Mouse (Mus musculus): ENCODE data around the gene Spem2. TPM values are rescaled to one million over a fixed set of nuclear protein-coding genes. Genes with fewer than 3 reads are reported as not detected.

Gene Spem2
- polyA plus RNA-seq, 1 experiment from 2014 or later = not detected

Other genes with a start within 250 kb of the Spem2 start
- 45.0 and 50.7 TPM in 2 replicates for gene Wrap53, start 238.2 kb downstream of the Spem2 start, polyA plus RNA-seq (2016; fragmentation: Nextera tagmentation; extraction: Ambion mirVana)
- gene Trp53, start 238.1 kb downstream of the Spem2 start, polyA plus RNA-seq (2016; fragmentation: Nextera tagmentation; extraction: Ambion mirVana) = 148 and 166 TPM in 2 replicates
- gene Atp1b2, start 212.5 kb downstream of the Spem2 start, polyA plus RNA-seq (2016; fragmentation: Nextera tagmentation; extraction: Ambion mirVana) = 6.0 and 8.6 TPM in 2 replicates
- gene Shbg, start 200.6 kb downstream of the Spem2 start, polyA plus RNA-seq (2016; fragmentation: Nextera tagmentation; extraction: Ambion mirVana) = not detected in 2 replicates
- gene Sat2, start 196.4 kb downstream of the Spem2 start, polyA plus RNA-seq (2016; fragmentation: Nextera tagmentation; extraction: Ambion mirVana) = 16.1 and 20.6 TPM in 2 replicates
- 36.2 and 39.1 TPM in 2 replicates for gene Fxr2, start 185.5 kb downstream of the Spem2 start, polyA plus RNA-seq (2016; fragmentation: Nextera tagmentation; extraction: Ambion mirVana)
- 0.16 TPM in 1 of 2 replicates, not detected in the other for gene Sox15, start 163.2 kb downstream of the Spem2 start, polyA plus RNA-seq (2016; fragmentation: Nextera tagmentation; extraction: Ambion mirVana)
- gene Mpdu1, start 155.8 kb downstream of the Spem2 start, polyA plus RNA-seq (2016; fragmentation: Nextera tagmentation; extraction: Ambion mirVana) = 85.1 and 86.2 TPM in 2 replicates
- gene Cd68, start 152.3 kb downstream of the Spem2 start, polyA plus RNA-seq (2016; fragmentation: Nextera tagmentation; extraction: Ambion mirVana) = 7.0 and 7.4 TPM in 2 replicates
- 710 and 716 TPM in 2 replicates for gene Eif4a1, start 146.0 kb downstream of the Spem2 start, polyA plus RNA-seq (2016; fragmentation: Nextera tagmentation; extraction: Ambion mirVana)
- 112 and 114 TPM in 2 replicates for gene Senp3, start 136.4 kb downstream of the Spem2 start, polyA plus RNA-seq (2016; fragmentation: Nextera tagmentation; extraction: Ambion mirVana)
- 0.11 and 0.30 TPM in 2 replicates for gene Tnfsf13, start 132.7 kb downstream of the Spem2 start, polyA plus RNA-seq (2016; fragmentation: Nextera tagmentation; extraction: Ambion mirVana)
- gene Tnfsf12, start 122.6 kb downstream of the Spem2 start, polyA plus RNA-seq (2016; fragmentation: Nextera tagmentation; extraction: Ambion mirVana) = 1.2 and 1.4 TPM in 2 replicates
- 1.0 and 1.3 TPM in 2 replicates for gene Tnfsfm13, start 122.4 kb downstream of the Spem2 start, polyA plus RNA-seq (2016; fragmentation: Nextera tagmentation; extraction: Ambion mirVana)
- gene Polr2a, start 59.8 kb downstream of the Spem2 start, polyA plus RNA-seq (2016; fragmentation: Nextera tagmentation; extraction: Ambion mirVana) = 25.6 and 32.2 TPM in 2 replicates
- gene Slc35g3, start 56.5 kb downstream of the Spem2 start, polyA plus RNA-seq (2016; fragmentation: Nextera tagmentation; extraction: Ambion mirVana) = 0.09 TPM in 1 of 2 replicates, not detected in the other
- 0.64 and 0.91 TPM in 2 replicates for gene Zbtb4, start 52.6 kb downstream of the Spem2 start, polyA plus RNA-seq (2016; fragmentation: Nextera tagmentation; extraction: Ambion mirVana)
- 1.1 TPM in 2 replicates for gene Chrnb1, start 22.5 kb downstream of the Spem2 start, polyA plus RNA-seq (2016; fragmentation: Nextera tagmentation; extraction: Ambion mirVana)
- gene Fgf11, start 16.6 kb downstream of the Spem2 start, polyA plus RNA-seq (2016; fragmentation: Nextera tagmentation; extraction: Ambion mirVana) = 1.0 and 1.4 TPM in 2 replicates
- gene Tmem102, start 12.8 kb downstream of the Spem2 start, polyA plus RNA-seq (2016; fragmentation: Nextera tagmentation; extraction: Ambion mirVana) = 0.90 and 0.99 TPM in 2 replicates
- not detected in 2 replicates for gene Gm39566, start 3.2 kb downstream of the Spem2 start, polyA plus RNA-seq (2016; fragmentation: Nextera tagmentation; extraction: Ambion mirVana)
- gene Spem1, start 3.7 kb upstream of the Spem2 start, polyA plus RNA-seq (2016; fragmentation: Nextera tagmentation; extraction: Ambion mirVana) = 0.12 and 0.19 TPM in 2 replicates
- 6.1 and 8.6 TPM in 2 replicates for gene Nlgn2, start 19.3 kb upstream of the Spem2 start, polyA plus RNA-seq (2016; fragmentation: Nextera tagmentation; extraction: Ambion mirVana)
- 345 and 346 TPM in 2 replicates for gene Tmem256, start 20.0 kb upstream of the Spem2 start, polyA plus RNA-seq (2016; fragmentation: Nextera tagmentation; extraction: Ambion mirVana)
- gene Plscr3, start 27.9 kb upstream of the Spem2 start, polyA plus RNA-seq (2016; fragmentation: Nextera tagmentation; extraction: Ambion mirVana) = 70.4 and 81.8 TPM in 2 replicates
- 0.41 and 0.44 TPM in 2 replicates for gene Tnk1, start 40.3 kb upstream of the Spem2 start, polyA plus RNA-seq (2016; fragmentation: Nextera tagmentation; extraction: Ambion mirVana)
- not detected in 2 replicates for gene Tmem95, start 59.6 kb upstream of the Spem2 start, polyA plus RNA-seq (2016; fragmentation: Nextera tagmentation; extraction: Ambion mirVana)
- 6.4 and 7.0 TPM in 2 replicates for gene Kctd11, start 62.9 kb upstream of the Spem2 start, polyA plus RNA-seq (2016; fragmentation: Nextera tagmentation; extraction: Ambion mirVana)
- 1.0 and 1.2 TPM in 2 replicates for gene Acap1, start 77.1 kb upstream of the Spem2 start, polyA plus RNA-seq (2016; fragmentation: Nextera tagmentation; extraction: Ambion mirVana)
- 14.8 and 20.5 TPM in 2 replicates for gene 2810408A11Rik, start 82.5 kb upstream of the Spem2 start, polyA plus RNA-seq (2016; fragmentation: Nextera tagmentation; extraction: Ambion mirVana)
- gene Neurl4, start 82.6 kb upstream of the Spem2 start, polyA plus RNA-seq (2016; fragmentation: Nextera tagmentation; extraction: Ambion mirVana) = 12.8 and 14.3 TPM in 2 replicates
- 98.4 and 111 TPM in 2 replicates for gene Gps2, start 95.4 kb upstream of the Spem2 start, polyA plus RNA-seq (2016; fragmentation: Nextera tagmentation; extraction: Ambion mirVana)
- 2,258 and 2,701 TPM in 2 replicates for gene Eif5a, start 103.5 kb upstream of the Spem2 start, polyA plus RNA-seq (2016; fragmentation: Nextera tagmentation; extraction: Ambion mirVana)
- gene Ybx2, start 117.3 kb upstream of the Spem2 start, polyA plus RNA-seq (2016; fragmentation: Nextera tagmentation; extraction: Ambion mirVana) = 2.4 and 2.8 TPM in 2 replicates
- gene Slc2a4, start 129.7 kb upstream of the Spem2 start, polyA plus RNA-seq (2016; fragmentation: Nextera tagmentation; extraction: Ambion mirVana) = 12.6 and 12.8 TPM in 2 replicates
- gene Cldn7, start 146.3 kb upstream of the Spem2 start, polyA plus RNA-seq (2016; fragmentation: Nextera tagmentation; extraction: Ambion mirVana) = 7.1 and 7.6 TPM in 2 replicates
- gene Ctdnep1, start 162.7 kb upstream of the Spem2 start, polyA plus RNA-seq (2016; fragmentation: Nextera tagmentation; extraction: Ambion mirVana) = 20.5 and 26.3 TPM in 2 replicates
- gene Elp5, start 164.1 kb upstream of the Spem2 start, polyA plus RNA-seq (2016; fragmentation: Nextera tagmentation; extraction: Ambion mirVana) = 151 and 155 TPM in 2 replicates
- 409 and 454 TPM in 2 replicates for gene Gabarap, start 172.7 kb upstream of the Spem2 start, polyA plus RNA-seq (2016; fragmentation: Nextera tagmentation; extraction: Ambion mirVana)
- gene Phf23, start 177.3 kb upstream of the Spem2 start, polyA plus RNA-seq (2016; fragmentation: Nextera tagmentation; extraction: Ambion mirVana) = 95.1 and 96.3 TPM in 2 replicates
- gene Dvl2, start 182.1 kb upstream of the Spem2 start, polyA plus RNA-seq (2016; fragmentation: Nextera tagmentation; extraction: Ambion mirVana) = 52.1 and 54.1 TPM in 2 replicates
- 42.2 and 48.6 TPM in 2 replicates for gene Acadvl, start 196.9 kb upstream of the Spem2 start, polyA plus RNA-seq (2016; fragmentation: Nextera tagmentation; extraction: Ambion mirVana)
- gene Dlg4, start 198.5 kb upstream of the Spem2 start, polyA plus RNA-seq (2016; fragmentation: Nextera tagmentation; extraction: Ambion mirVana) = 16.6 and 23.8 TPM in 2 replicates
- 0.58 and 0.73 TPM in 2 replicates for gene Asgr1, start 235.6 kb upstream of the Spem2 start, polyA plus RNA-seq (2016; fragmentation: Nextera tagmentation; extraction: Ambion mirVana)

Measured in midbrain, embryonic 10.5 days (tissue).